Mouse (Mus musculus) liver, postnatal 0 days (tissue): ENCODE measurements around the gene Dnm2.

Source experiments
- CTCF ChIP-seq: sonication (generic); IDR thresholded peaks from 2 replicates; pipeline ENCODE4 v1.5.1; 2016; ENCODE audit warnings: antibody characterized with exemption, low read depth
- EP300 ChIP-seq: IDR thresholded peaks from 2 replicates; pipeline ENCODE4 v1.6.1; 2016; ENCODE audit warnings: antibody characterized with exemption, low read depth, mild to moderate bottlenecking

DNA sequence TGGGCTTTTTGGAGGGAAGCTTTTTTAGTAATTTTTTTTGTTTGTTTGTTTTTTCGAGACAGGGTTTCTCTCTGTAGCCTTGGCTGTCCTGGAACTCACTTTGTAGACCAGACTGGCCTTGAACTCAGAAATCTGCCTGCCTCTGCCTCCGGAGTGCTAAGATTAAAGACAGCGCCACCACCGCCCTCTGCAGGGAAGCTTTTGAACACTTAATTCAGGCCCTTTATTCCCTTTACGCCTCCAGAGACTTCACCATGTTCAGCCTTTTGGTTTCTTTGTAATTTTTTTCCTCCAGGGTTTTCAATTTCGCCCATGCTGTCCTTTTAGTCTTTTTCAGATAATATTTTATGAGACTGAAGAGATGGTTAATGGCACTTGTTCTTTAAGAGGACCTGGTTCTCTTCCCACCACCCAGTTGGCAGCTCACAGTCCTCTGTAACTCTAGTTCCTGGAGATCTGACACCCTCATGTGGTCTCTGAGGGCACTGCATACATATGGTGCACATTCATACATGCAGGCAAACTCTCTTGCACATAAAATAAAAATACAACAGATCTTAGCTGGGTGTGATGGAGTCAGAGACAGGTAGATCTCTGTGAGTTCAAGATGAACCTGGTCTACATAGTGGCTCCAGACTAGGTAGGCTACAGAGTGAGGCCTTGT is 20.5 kb downstream of the Dnm2 start:
- no peak for TF ChIP-seq EP300
- TF ChIP-seq CTCF, result peak; percentile 43
